ENCODE assay signal across 18 mouse cellular contexts in the genomic region with DNA sequence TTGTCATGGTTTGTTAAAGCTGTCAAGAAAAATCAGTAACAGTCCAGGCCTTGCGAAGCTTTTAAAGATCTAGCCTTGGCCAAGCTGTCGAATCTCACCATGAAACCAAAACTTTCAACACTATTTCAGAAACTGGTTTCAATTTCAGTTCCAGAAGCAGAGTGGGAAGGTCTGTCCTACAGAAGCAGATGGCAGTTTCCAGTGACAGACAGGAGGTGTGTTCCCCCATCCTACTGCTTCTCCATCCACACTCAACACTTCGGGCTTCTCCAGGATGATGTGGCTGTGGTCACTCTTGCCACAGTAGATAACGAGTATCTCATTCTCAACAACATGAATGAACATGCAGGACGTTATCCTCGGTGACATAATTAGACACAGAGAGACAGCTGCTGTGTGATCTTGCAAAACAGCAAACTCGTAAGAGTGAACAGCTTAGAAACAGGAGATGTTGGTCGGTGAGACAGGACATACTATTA.
DNase-seq lines count a peak whose midpoint lies in the region; ATAC-seq lines count a peak whose summit lies in the region.
"Had no signal": no experiment of that assay in that cellular context is flagged by ENCODE, and none has a peak within 500 bp of the region (broad histone marks: within the 10 kb centered on the region; RNA-seq: fewer than 3 reads in every experiment).

No protein-coding gene starts in this region.

- peak; percentile 29 to 61 for DNase-seq in layer of hippocampus, adult 18-20 months (ENCODE audit: low spot score in 2 of 2)
- no peak for DNase-seq in layer of hippocampus, adult 9-10 months (ENCODE audit: low spot score)
- peak; percentile 32 to 36 for DNase-seq in left cerebral cortex, postnatal 14 days (ENCODE audit: low spot score in 2 of 2)
- peak; percentile 27 for DNase-seq in right cerebral cortex, postnatal 25 days
- DNase-seq in midbrain, embryonic 10.5 days (ENCODE audit: low spot score): no peak
- no peak for DNase-seq in kidney, postnatal 25 days
- DNase-seq: adrenal gland, postnatal 25 days; cerebellum, postnatal 25 days; gastrocnemius, postnatal 10 days; kidney, postnatal 36 days; liver, postnatal 0 days had no signal

- peak; percentile 81 for ATAC-seq in common myeloid progenitor, adult 5-6 weeks (replicated peaks; ENCODE audit: low read depth, poor library complexity, severe bottlenecking)
- ATAC-seq in neural tube, embryonic 15.5 days (ENCODE audit: low FRiP score): no peak
- ATAC-seq: liver, postnatal 0 days had no signal

- no peaks in the 10 kb centered on the region for H3K36me3 ChIP-seq in neural tube, embryonic 15.5 days
- H3K36me3 ChIP-seq in midbrain, embryonic 10.5 days: no peaks in the 10 kb centered on the region
- H3K36me3 ChIP-seq: embryonic facial prominence, embryonic 13.5 days; forebrain, embryonic 12.5 days; heart, embryonic 13.5 days; limb, embryonic 13.5 days had no signal

- no peak overlapping the region for H3K4me2 ChIP-seq in neural tube, embryonic 15.5 days
- H3K4me2 ChIP-seq: embryonic facial prominence, embryonic 13.5 days; forebrain, embryonic 12.5 days; heart, embryonic 13.5 days; limb, embryonic 13.5 days had no signal

- no peaks in the 10 kb centered on the region for H3K27me3 ChIP-seq in neural tube, embryonic 15.5 days (replicated peaks)
- no peaks in the 10 kb centered on the region for H3K27me3 ChIP-seq in midbrain, embryonic 10.5 days (ENCODE audit: low read depth, poor library complexity, severe bottlenecking)
- H3K27me3 ChIP-seq: embryonic facial prominence, embryonic 13.5 days; forebrain, embryonic 12.5 days; heart, embryonic 13.5 days; limb, embryonic 13.5 days had no signal

- H3K9me3 ChIP-seq in neural tube, embryonic 15.5 days (replicated peaks): no peaks in the 10 kb centered on the region
- no peaks in the 10 kb centered on the region for H3K9me3 ChIP-seq in midbrain, embryonic 10.5 days (replicated peaks)
- H3K9me3 ChIP-seq: embryonic facial prominence, embryonic 13.5 days; forebrain, embryonic 12.5 days; heart, embryonic 13.5 days; limb, embryonic 13.5 days had no signal

- no peak overlapping the region for H3K9ac ChIP-seq in neural tube, embryonic 15.5 days (replicated peaks)
- H3K9ac ChIP-seq: embryonic facial prominence, embryonic 13.5 days; forebrain, embryonic 12.5 days; heart, embryonic 13.5 days; limb, embryonic 13.5 days; liver, postnatal 0 days had no signal

- no peak overlapping the region for H3K27ac ChIP-seq in neural tube, embryonic 15.5 days (replicated peaks)
- no peak overlapping the region for H3K27ac ChIP-seq in midbrain, embryonic 10.5 days (replicated peaks)
- H3K27ac ChIP-seq: embryonic facial prominence, embryonic 13.5 days; forebrain, embryonic 12.5 days; heart, embryonic 13.5 days; limb, embryonic 13.5 days; macrophage had no signal

- H3K4me3 ChIP-seq in neural tube, embryonic 15.5 days (replicated peaks): no peak overlapping the region
- H3K4me3 ChIP-seq in midbrain, embryonic 10.5 days: no peak overlapping the region
- H3K4me3 ChIP-seq: embryonic facial prominence, embryonic 13.5 days; forebrain, embryonic 12.5 days; heart, embryonic 13.5 days; limb, embryonic 13.5 days had no signal

- intact Hi-C loops in left cerebral cortex, postnatal 14 days (cut with DNase I): no loop called here

- H3K4me1 ChIP-seq in neural tube, embryonic 15.5 days: no peaks in the 10 kb centered on the region
- H3K4me1 ChIP-seq in midbrain, embryonic 10.5 days: no peaks in the 10 kb centered on the region
- H3K4me1 ChIP-seq: embryonic facial prominence, embryonic 13.5 days; forebrain, embryonic 12.5 days; limb, embryonic 13.5 days had no signal

- WGBS in neural tube, embryonic 15.5 days: 89% methylated on average over 8 of the region's 8 CpGs
- 91% methylated on average over 8 of the region's 8 CpGs for WGBS in midbrain, embryonic 10.5 days

Comparison
In these comparisons a context has a peak if more than half of its experiments do, and no peak if none do; other contexts are left out.
1. DNase-seq: peak in layer of hippocampus, adult 18-20 months (2 of 2), left cerebral cortex, postnatal 14 days (2 of 2) and right cerebral cortex, postnatal 25 days (single experiment); none in layer of hippocampus, adult 9-10 months (single experiment), midbrain, embryonic 10.5 days (single experiment) and kidney, postnatal 25 days (0 of 2).